13 mouse cellular contexts compared by ENCODE assay signal in genomic region chr9:55538377-55538776, GRCm38 (mm10). TPM values are rescaled to one million over a fixed set of nuclear protein-coding genes. Genes with fewer than 3 reads are reported as not detected.
DNase-seq lines count a peak whose midpoint lies in the region; ATAC-seq lines count a peak whose summit lies in the region.
"Had no signal": no experiment of that assay in that cellular context is flagged by ENCODE, and none has a peak within 500 bp of the region (broad histone marks: within the 10 kb centered on the region; RNA-seq: fewer than 3 reads in every experiment).

TSS of gene Isl2 (plus strand) at chr9:55538672.

- no peak for ATAC-seq in forebrain, embryonic 16.5 days
- no peak for ATAC-seq in embryonic facial prominence, embryonic 14.5 days (ENCODE audit: low read depth)
- no peak for ATAC-seq in neural tube, embryonic 14.5 days (ENCODE audit: low read depth)

- intact Hi-C loops in left cerebral cortex, postnatal 4 days (cut with DNase I): no loop called here

- no peaks in the 10 kb centered on the region for H3K9me3 ChIP-seq in forebrain, embryonic 10.5 days
- no peaks in the 10 kb centered on the region for H3K9me3 ChIP-seq in forebrain, embryonic 16.5 days (ENCODE audit: control insufficient read depth, low read length)
- no peaks in the 10 kb centered on the region for H3K9me3 ChIP-seq in embryonic facial prominence, embryonic 14.5 days (ENCODE audit: control insufficient read depth, low read length)
- H3K9me3 ChIP-seq in neural tube, embryonic 14.5 days (ENCODE audit: control insufficient read depth, low read length): no peaks in the 10 kb centered on the region

- H3K4me1 ChIP-seq in forebrain, embryonic 10.5 days: peaks cover 36% of the 10 kb centered on the region
- peaks cover 22% of the 10 kb centered on the region for H3K4me1 ChIP-seq in forebrain, embryonic 16.5 days (replicated peaks; ENCODE audit: control insufficient read depth, insufficient read depth, low read length)
- no peaks in the 10 kb centered on the region for H3K4me1 ChIP-seq in embryonic facial prominence, embryonic 14.5 days (ENCODE audit: control insufficient read depth, insufficient read depth, low read length)
- H3K4me1 ChIP-seq in neural tube, embryonic 14.5 days (ENCODE audit: control insufficient read depth, insufficient read depth, low read length): peaks cover 6% of the 10 kb centered on the region; the same call in 1 of the 2 replicates

- H3K4me3 ChIP-seq in forebrain, embryonic 10.5 days: peak within 1 kb of the TSS; percentile 54
- H3K4me3 ChIP-seq in forebrain, embryonic 16.5 days (replicated peaks; ENCODE audit: low read length): no peak within 1 kb of the TSS
- H3K4me3 ChIP-seq in embryonic facial prominence, embryonic 14.5 days (ENCODE audit: low read depth, low read length): peak within 1 kb of the TSS; percentile 43
- H3K4me3 ChIP-seq in neural tube, embryonic 14.5 days (ENCODE audit: low read depth, low read length): no peak within 1 kb of the TSS

- H3K27me3 ChIP-seq in forebrain, embryonic 10.5 days (ENCODE audit: poor library complexity, severe bottlenecking): peaks cover 76% of the 10 kb centered on the region
- H3K27me3 ChIP-seq in forebrain, embryonic 16.5 days (replicated peaks; ENCODE audit: control insufficient read depth, insufficient read depth, low read length): peaks cover 50% of the 10 kb centered on the region
- peaks cover 60% of the 10 kb centered on the region for H3K27me3 ChIP-seq in embryonic facial prominence, embryonic 14.5 days (replicated peaks; ENCODE audit: control insufficient read depth, insufficient read depth, low read length)
- peaks cover 35% of the 10 kb centered on the region for H3K27me3 ChIP-seq in neural tube, embryonic 14.5 days (ENCODE audit: control insufficient read depth, insufficient read depth, low read length)

- H3K9ac ChIP-seq in forebrain, embryonic 16.5 days (replicated peaks; ENCODE audit: low read depth, low read length): no peak within 1 kb of the TSS
- H3K9ac ChIP-seq in embryonic facial prominence, embryonic 14.5 days (ENCODE audit: low read depth, low read length): peak within 1 kb of the TSS; percentile 47
- H3K9ac ChIP-seq in neural tube, embryonic 14.5 days (replicated peaks; ENCODE audit: low read depth, low read length): 0 out of 2 replicates have a peak within 1 kb of the TSS, but pooled peaks have one; percentile 4

- H3K27ac ChIP-seq in forebrain, embryonic 10.5 days: no peak within 1 kb of the TSS
- no peak within 1 kb of the TSS for H3K27ac ChIP-seq in forebrain, embryonic 16.5 days (ENCODE audit: low read length)
- H3K27ac ChIP-seq in embryonic facial prominence, embryonic 14.5 days (replicated peaks; ENCODE audit: low read depth, low read length): no peak within 1 kb of the TSS
- no peak within 1 kb of the TSS for H3K27ac ChIP-seq in neural tube, embryonic 14.5 days (ENCODE audit: low read depth, low read length)

- DNase-seq in forebrain, embryonic 10.5 days (ENCODE audit: extremely low spot score, low spot score): no peak
- DNase-seq in left cerebral cortex, postnatal 4 days: peak; percentile 51
- DNase-seq in left cerebral cortex, adult 18-20 months (ENCODE audit: low spot score in 2 of 2): no peak
- peak; percentile 61 for DNase-seq in embryonic facial prominence, embryonic 14.5 days (ENCODE audit: low spot score)
- DNase-seq in thymus, postnatal 4 days: no peak
- DNase-seq in c-Kit-positive CD71-positive TER-119-positive erythroid progenitor cells, embryonic 14.5 days (ENCODE audit: low spot score): no peak
- DNase-seq: thymus, postnatal 25 days had no signal

- H3K4me2 ChIP-seq in forebrain, embryonic 16.5 days (ENCODE audit: low read length): no peak within 1 kb of the TSS
- peak within 1 kb of the TSS; percentile 66 for H3K4me2 ChIP-seq in embryonic facial prominence, embryonic 14.5 days (ENCODE audit: low read depth, low read length)
- H3K4me2 ChIP-seq in neural tube, embryonic 14.5 days (ENCODE audit: low read depth, low read length): no peak within 1 kb of the TSS

- 9% methylated on average over 4 of the region's 4 CpGs for WGBS in forebrain, embryonic 10.5 days
- under 1% methylated on average over 4 of the region's 4 CpGs for WGBS in forebrain, embryonic 16.5 days
- 7% methylated on average over 4 of the region's 4 CpGs for WGBS in embryonic facial prominence, embryonic 14.5 days
- WGBS in neural tube, embryonic 14.5 days: 0% methylated on average over 4 of the region's 4 CpGs

- H3K36me3 ChIP-seq in forebrain, embryonic 10.5 days (replicated peaks): no peaks in the 10 kb centered on the region
- no peaks in the 10 kb centered on the region for H3K36me3 ChIP-seq in forebrain, embryonic 16.5 days (ENCODE audit: control insufficient read depth, insufficient read depth)
- no peaks in the 10 kb centered on the region for H3K36me3 ChIP-seq in embryonic facial prominence, embryonic 14.5 days (ENCODE audit: control insufficient read depth, insufficient read depth, low read length)
- no peaks in the 10 kb centered on the region for H3K36me3 ChIP-seq in neural tube, embryonic 14.5 days (ENCODE audit: control insufficient read depth, insufficient read depth, low read length)
- H3K36me3 ChIP-seq: G1E had no signal

RNA-seq across cellular contexts. Expression of gene Isl2, which starts in this region (rescaled TPM):
- polyA plus RNA-seq in forebrain, embryonic 10.5 days (2016; fragmentation: Nextera tagmentation; extraction: Ambion mirVana): 1.0 TPM in 2 replicates
- polyA plus RNA-seq in forebrain, embryonic 16.5 days (2015; fragmentation: Nextera tagmentation; extraction: Ambion mirVana): 0.18 and 0.37 TPM in 2 replicates
- not detected for total RNA-seq in left cerebral cortex, postnatal 4 days (2021)
- not detected for total RNA-seq in left cerebral cortex, adult 18-20 months (2021)
- 7.3 and 7.9 TPM in 2 replicates for polyA plus RNA-seq in embryonic facial prominence, embryonic 14.5 days (2014; fragmentation: Nextera tagmentation; extraction: Ambion mirVana)
- polyA plus RNA-seq in neural tube, embryonic 14.5 days (2014; fragmentation: Nextera tagmentation; extraction: Ambion mirVana): 4.2 and 31.9 TPM in 2 replicates
- total RNA-seq: G1E; gastrocnemius, postnatal 4 days; left cerebral cortex, postnatal 36 days; neutrophil, adult 5-6 weeks had no signal

Comparison
In these comparisons a context has a peak if more than half of its experiments do, and no peak if none do; other contexts are left out.
1. H3K4me3 ChIP-seq: peak in forebrain, embryonic 10.5 days (single experiment) and embryonic facial prominence, embryonic 14.5 days (single experiment); none in forebrain, embryonic 16.5 days (single experiment) and neural tube, embryonic 14.5 days (single experiment).
2. Peak in DNase-seq in left cerebral cortex, postnatal 4 days; RNA of the gene not detected or under 1 TPM.